Mouse (Mus musculus): ENCODE data around the gene Ptpn18. TPM values are rescaled to one million over a fixed set of nuclear protein-coding genes. Genes with fewer than 3 reads are reported as not detected.

The Ptpn18 gene
- total RNA-seq, 1 experiment from 2014 or later: 254 TPM

- no peak for ATAC-seq (replicated peaks; ENCODE audit: insufficient number of reproducible peaks, low FRiP score, low TSS enrichment, poor library complexity, severe bottlenecking)
Observed at GRCm38 (mm10) chr1:34460061-34460441, 489 bp downstream of the Ptpn18 start.

- ATAC-seq (replicated peaks; ENCODE audit: insufficient number of reproducible peaks, low FRiP score, low TSS enrichment, poor library complexity, severe bottlenecking): peak; percentile 68
Observed at GRCm38 (mm10) chr1:34462766-34463165, 3.2 kb downstream of the Ptpn18 start.

- peak; percentile 53 for ATAC-seq (replicated peaks; ENCODE audit: insufficient number of reproducible peaks, low FRiP score, low TSS enrichment, poor library complexity, severe bottlenecking)
Observed at GRCm38 (mm10) chr1:34464310-34464817, 4.8 kb downstream of the Ptpn18 start.

GRCm38 (mm10) chr1:34465445-34465844 lies 5.9 kb downstream of the Ptpn18 start:
- ATAC-seq (replicated peaks; ENCODE audit: insufficient number of reproducible peaks, low FRiP score, low TSS enrichment, poor library complexity, severe bottlenecking): no peak

GRCm38 (mm10) chr1:34468051-34468450 lies 8.5 kb downstream of the Ptpn18 start:
- ATAC-seq (replicated peaks; ENCODE audit: insufficient number of reproducible peaks, low FRiP score, low TSS enrichment, poor library complexity, severe bottlenecking): no peak

- no peak for ATAC-seq (replicated peaks; ENCODE audit: insufficient number of reproducible peaks, low FRiP score, low TSS enrichment, poor library complexity, severe bottlenecking)
Observed at GRCm38 (mm10) chr1:34468500-34468899, 8.9 kb downstream of the Ptpn18 start.

- ATAC-seq (replicated peaks; ENCODE audit: insufficient number of reproducible peaks, low FRiP score, low TSS enrichment, poor library complexity, severe bottlenecking): no peak
Observed at GRCm38 (mm10) chr1:34469801-34470200, 10.2 kb downstream of the Ptpn18 start.

- ATAC-seq (replicated peaks; ENCODE audit: insufficient number of reproducible peaks, low FRiP score, low TSS enrichment, poor library complexity, severe bottlenecking): peak; percentile 60
Observed at GRCm38 (mm10) chr1:34472427-34473300, 13.1 kb downstream of the Ptpn18 start.

- ATAC-seq (replicated peaks; ENCODE audit: insufficient number of reproducible peaks, low FRiP score, low TSS enrichment, poor library complexity, severe bottlenecking): peak; percentile 40; the same call in 1 of the 2 replicates
Observed at GRCm38 (mm10) chr1:34478891-34479655, 19.5 kb downstream of the Ptpn18 start.

- ATAC-seq (replicated peaks; ENCODE audit: insufficient number of reproducible peaks, low FRiP score, low TSS enrichment, poor library complexity, severe bottlenecking): no peak
Observed at GRCm38 (mm10) chr1:34480801-34481200, 21.2 kb downstream of the Ptpn18 start.

GRCm38 (mm10) chr1:34481920-34482669 lies 22.5 kb downstream of the Ptpn18 start:
- ATAC-seq (replicated peaks; ENCODE audit: insufficient number of reproducible peaks, low FRiP score, low TSS enrichment, poor library complexity, severe bottlenecking): no peak

GRCm38 (mm10) chr1:34484470-34484869 lies 24.9 kb downstream of the Ptpn18 start:
- peak; percentile 49; the same call in 1 of the 2 replicates for ATAC-seq (replicated peaks; ENCODE audit: insufficient number of reproducible peaks, low FRiP score, low TSS enrichment, poor library complexity, severe bottlenecking)

GRCm38 (mm10) chr1:34485461-34486188 lies 26.1 kb downstream of the Ptpn18 start:
- ATAC-seq (replicated peaks; ENCODE audit: insufficient number of reproducible peaks, low FRiP score, low TSS enrichment, poor library complexity, severe bottlenecking): peak; percentile 85

- ATAC-seq (replicated peaks; ENCODE audit: insufficient number of reproducible peaks, low FRiP score, low TSS enrichment, poor library complexity, severe bottlenecking): no peak
Observed at GRCm38 (mm10) chr1:34487383-34487782, 27.8 kb downstream of the Ptpn18 start.

- ATAC-seq (replicated peaks; ENCODE audit: insufficient number of reproducible peaks, low FRiP score, low TSS enrichment, poor library complexity, severe bottlenecking): no peak
Observed at GRCm38 (mm10) chr1:34489852-34490541, 30.4 kb downstream of the Ptpn18 start.

- ATAC-seq (replicated peaks; ENCODE audit: insufficient number of reproducible peaks, low FRiP score, low TSS enrichment, poor library complexity, severe bottlenecking): no peak
Observed at GRCm38 (mm10) chr1:34491480-34491879, 31.9 kb downstream of the Ptpn18 start.

GRCm38 (mm10) chr1:34502991-34503390 lies 43.4 kb downstream of the Ptpn18 start:
- no peak for ATAC-seq (replicated peaks; ENCODE audit: insufficient number of reproducible peaks, low FRiP score, low TSS enrichment, poor library complexity, severe bottlenecking)

GRCm38 (mm10) chr1:34505307-34505706 lies 45.7 kb downstream of the Ptpn18 start:
- ATAC-seq (replicated peaks; ENCODE audit: insufficient number of reproducible peaks, low FRiP score, low TSS enrichment, poor library complexity, severe bottlenecking): no peak
